In genomic region chr2:113534489-113534888, GRCm38 (mm10) we compare ENCODE assay signal across 11 mouse cellular contexts.
DNase-seq lines count a peak whose midpoint lies in the region; ATAC-seq and TF ChIP-seq lines count a peak whose summit lies in the region.
"Had no signal": no experiment of that assay in that cellular context is flagged by ENCODE, and none has a peak within 500 bp of the region (broad histone marks: within the 10 kb centered on the region; RNA-seq: fewer than 3 reads in every experiment).

No protein-coding gene starts in this region.

- no peak overlapping the region for H3K9ac ChIP-seq in liver, adult 2 months (ENCODE audit: low read depth, low read length)
- H3K9ac ChIP-seq in intestine, embryonic 16.5 days (ENCODE audit: low read depth, low read length): no peak overlapping the region
- no peak overlapping the region for H3K9ac ChIP-seq in stomach, postnatal 0 days (ENCODE audit: low read length)
- H3K9ac ChIP-seq: limb, embryonic 13.5 days; midbrain, embryonic 15.5 days had no signal

- H3K4me3 ChIP-seq in liver, adult 2 months (ENCODE audit: insufficient read depth, low read depth, low read length): no peak overlapping the region
- no peak overlapping the region for H3K4me3 ChIP-seq in intestine, embryonic 16.5 days (ENCODE audit: low read length)
- H3K4me3 ChIP-seq in stomach, postnatal 0 days (ENCODE audit: low read depth, low read length): no peak overlapping the region
- H3K4me3 ChIP-seq: limb, embryonic 13.5 days; midbrain, embryonic 15.5 days had no signal

- no peak overlapping the region for H3K4me2 ChIP-seq in intestine, embryonic 16.5 days (ENCODE audit: low read depth, low read length)
- H3K4me2 ChIP-seq in stomach, postnatal 0 days (replicated peaks; ENCODE audit: low read depth): no peak overlapping the region
- H3K4me2 ChIP-seq: limb, embryonic 13.5 days; midbrain, embryonic 15.5 days had no signal

- peak; percentile 63 for ATAC-seq in intestine, embryonic 16.5 days
- peak; percentile 33; the same call in 1 of the 2 replicates for ATAC-seq in stomach, postnatal 0 days (ENCODE audit: low FRiP score, low TSS enrichment)
- ATAC-seq: midbrain, embryonic 15.5 days had no signal

- no peak for TF ChIP-seq POLR2A in liver, adult 2 months (IDR thresholded peaks at IDR 0.05; ENCODE audit: extremely low read depth, insufficient read depth, low read length)

- TF ChIP-seq CTCF in liver, adult 2 months (IDR thresholded peaks at IDR 0.05; ENCODE audit: low read depth, low read length): no peak
- no peak for TF ChIP-seq CTCF in stomach, postnatal 0 days (IDR thresholded peaks at IDR 0.05; ENCODE audit: low read depth)

- WGBS in liver, adult 2 months: 7% methylated on average over 6 of the region's 6 CpGs
- WGBS in intestine, embryonic 16.5 days: 28% methylated on average over 6 of the region's 6 CpGs
- 6% methylated on average over 6 of the region's 6 CpGs for WGBS in stomach, postnatal 0 days

- no peaks in the 10 kb centered on the region for H3K79me2 ChIP-seq in liver, adult 2 months (ENCODE audit: control insufficient read depth, insufficient read depth, low read length)

- peak; percentile 80 for DNase-seq in liver, adult 2 months (ENCODE audit: extremely low read depth, low read depth, low spot score)
- no peak for DNase-seq in liver
- DNase-seq in adrenal gland, postnatal 10 days: peak; percentile 75
- peak; percentile 18 for DNase-seq in stomach, postnatal 0 days (ENCODE audit: low spot score)
- no peak for DNase-seq in MN1 (ENCODE audit: low spot score)
- DNase-seq in right cerebral cortex, postnatal 25 days: no peak
- DNase-seq in cerebellum, postnatal 36 days: no peak
- DNase-seq: kidney, postnatal 25 days had no signal

- no peak overlapping the region for H3K27ac ChIP-seq in liver, adult 2 months (replicated peaks; ENCODE audit: insufficient read depth, low read depth, low read length)
- peak overlapping the region; percentile 65 for H3K27ac ChIP-seq in intestine, embryonic 16.5 days (ENCODE audit: low read length)
- peak overlapping the region; percentile 31; the same call in 1 of the 2 replicates for H3K27ac ChIP-seq in stomach, postnatal 0 days (replicated peaks)
- H3K27ac ChIP-seq: limb, embryonic 13.5 days; midbrain, embryonic 15.5 days had no signal

- H3K9me3 ChIP-seq in intestine, embryonic 16.5 days (ENCODE audit: control insufficient read depth, low read length): no peaks in the 10 kb centered on the region
- no peaks in the 10 kb centered on the region for H3K9me3 ChIP-seq in stomach, postnatal 0 days (ENCODE audit: control insufficient read depth, low read length)
- H3K9me3 ChIP-seq: limb, embryonic 13.5 days; midbrain, embryonic 15.5 days had no signal

- no peak for TF ChIP-seq EP300 in stomach, postnatal 0 days (optimal IDR thresholded peaks at IDR 0.05)

- no peaks in the 10 kb centered on the region for H3K27me3 ChIP-seq in liver, adult 2 months (ENCODE audit: control insufficient read depth, insufficient read depth, low read length)
- H3K27me3 ChIP-seq in intestine, embryonic 16.5 days (replicated peaks; ENCODE audit: control insufficient read depth, insufficient read depth, low read length): no peaks in the 10 kb centered on the region
- no peaks in the 10 kb centered on the region for H3K27me3 ChIP-seq in stomach, postnatal 0 days (ENCODE audit: control insufficient read depth, insufficient read depth, low read length)
- H3K27me3 ChIP-seq: limb, embryonic 13.5 days; midbrain, embryonic 15.5 days had no signal

- no peaks in the 10 kb centered on the region for H3K36me3 ChIP-seq in liver, adult 2 months (ENCODE audit: control insufficient read depth, insufficient read depth, low read length)
- no peaks in the 10 kb centered on the region for H3K36me3 ChIP-seq in intestine, embryonic 16.5 days (ENCODE audit: control insufficient read depth, insufficient read depth, low read length)
- no peaks in the 10 kb centered on the region for H3K36me3 ChIP-seq in stomach, postnatal 0 days (ENCODE audit: control insufficient read depth, insufficient read depth, low read length)
- H3K36me3 ChIP-seq: limb, embryonic 13.5 days; midbrain, embryonic 15.5 days had no signal

- H3K4me1 ChIP-seq in liver, adult 2 months (ENCODE audit: control insufficient read depth, insufficient read depth, low read length): peaks cover 15% of the 10 kb centered on the region
- H3K4me1 ChIP-seq in intestine, embryonic 16.5 days (ENCODE audit: control insufficient read depth, insufficient read depth, low read length): 0 out of 2 replicates have a peak, but pooled peaks cover 4% of the 10 kb centered on the region
- H3K4me1 ChIP-seq in stomach, postnatal 0 days (replicated peaks; ENCODE audit: control insufficient read depth, insufficient read depth): no peaks in the 10 kb centered on the region

Comparison
In these comparisons a context has a peak if more than half of its experiments do, and no peak if none do; other contexts are left out.
1. DNase-seq: peak in liver, adult 2 months (single experiment), adrenal gland, postnatal 10 days (single experiment) and stomach, postnatal 0 days (single experiment); none in liver (single experiment), MN1 (single experiment), right cerebral cortex, postnatal 25 days (single experiment) and cerebellum, postnatal 36 days (0 of 2).